Mouse (Mus musculus): ENCODE results near the gene Tat.

Tat gene

GRCm38 (mm10) chr8:110039659-110040058, 49.4 kb downstream of the Tat start, which contains the start of gene Chst4:
Chst4 (minus strand) TSS chr8:110039740.
- no peak for DNase-seq (ENCODE audit: low read depth, low spot score)

- no peak for DNase-seq (ENCODE audit: low read depth, low spot score)
These were observed 50.3 kb downstream of the Tat start for GRCm38 (mm10) chr8:110040509-110040908.

All from brain, adult 2 months (tissue).